Mouse (Mus musculus): ENCODE measurements at regions not wholly inside any gene's neighbourhood (a gene's known extent, or its start where the extent isn't known, plus 50 kb on each side); places are given as distances from the start of the nearest gene placed in this dataset.

DNA sequence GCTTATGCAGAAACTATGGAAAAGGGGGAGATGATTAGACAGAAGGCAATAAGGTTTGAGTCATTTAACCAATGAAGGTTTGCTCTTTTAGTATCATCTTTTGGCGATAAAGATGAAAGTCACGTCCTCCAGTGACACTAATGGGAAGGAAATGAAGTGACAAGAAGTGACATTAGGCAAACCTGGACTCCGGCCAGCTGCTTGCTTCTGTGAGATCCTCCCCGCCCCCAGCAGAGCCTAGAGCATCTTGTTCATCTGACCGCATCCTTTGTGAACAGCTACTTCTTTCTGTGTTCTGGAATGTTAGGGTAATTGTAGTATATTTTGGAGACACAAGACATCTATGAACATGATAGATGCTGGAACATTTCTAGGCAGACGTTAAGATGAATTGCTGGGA is 78.6 kb upstream of the Sel1l start:
- no peak for TF ChIP-seq CTCF (IDR thresholded peaks at IDR 0.05; ENCODE audit: insufficient read depth, low read length)
- no peak for TF ChIP-seq POLR2A (IDR thresholded peaks at IDR 0.05; ENCODE audit: borderline replicate concordance, extremely low read depth, low read depth, low read length)

Measured in lung, adult 2 months (tissue).